Mouse (Mus musculus): ENCODE data around the gene Map3k13.

Map3k13 gene

DNA sequence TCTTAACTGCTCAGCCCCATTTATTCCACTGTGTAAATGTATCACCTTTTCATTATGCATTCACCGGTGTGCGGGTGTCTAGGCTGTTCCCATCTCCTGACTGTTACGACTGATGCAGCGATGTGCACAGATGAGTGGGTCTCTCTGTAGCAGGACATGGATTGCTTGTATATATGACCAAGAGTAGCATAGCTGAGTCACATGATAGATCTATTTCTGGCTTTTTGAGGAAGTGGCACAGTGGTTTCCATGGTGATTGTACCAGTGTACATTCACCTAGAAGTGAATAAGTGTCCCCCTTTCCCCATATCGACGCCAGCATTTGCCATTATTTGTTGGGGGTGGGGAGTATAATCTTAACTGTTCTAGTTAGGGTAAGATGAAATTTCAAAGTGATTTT lies 119.2 kb downstream of the Map3k13 start:
- no peak for DNase-seq (ENCODE audit: low spot score)

DNA sequence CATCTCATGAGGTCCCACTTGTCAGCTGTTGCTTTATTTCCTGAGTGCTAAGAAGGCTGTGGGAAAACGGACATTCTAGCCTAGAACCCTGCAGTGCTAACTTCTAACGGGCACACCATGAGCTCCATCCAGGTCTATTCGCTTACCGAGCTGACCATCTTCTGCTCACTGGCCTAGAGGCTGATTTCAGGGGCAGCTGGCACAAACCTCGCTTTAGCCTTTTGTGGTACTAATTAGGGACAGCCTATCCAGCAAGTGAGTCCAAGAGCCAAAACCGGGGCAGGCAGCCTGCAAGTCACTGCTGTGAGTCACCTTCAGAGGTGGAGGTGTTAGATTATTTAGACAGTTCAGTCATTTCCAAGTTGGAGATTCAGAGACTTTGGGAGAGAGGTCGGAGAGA lies 122.5 kb downstream of the Map3k13 start:
- DNase-seq (ENCODE audit: low spot score): no peak

DNA sequence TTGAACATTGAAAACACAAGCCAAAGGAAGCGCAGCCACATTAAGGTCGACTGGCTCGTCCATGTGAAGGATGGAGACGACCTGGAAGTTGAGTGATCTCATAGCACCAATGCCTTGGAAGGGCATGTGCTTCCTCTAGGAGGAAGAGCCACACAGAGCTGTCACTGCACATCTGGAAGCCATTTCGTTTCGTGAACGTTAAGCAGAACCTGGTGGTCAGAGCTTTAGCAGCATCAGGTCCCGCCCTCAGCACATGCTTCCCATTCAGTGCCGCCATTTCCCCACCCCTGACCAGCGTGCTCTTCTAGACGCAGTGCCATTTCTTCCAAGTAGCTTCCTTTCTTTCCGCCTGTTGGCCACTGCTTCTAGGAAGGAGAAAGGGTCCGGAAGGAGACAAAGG lies 134.3 kb downstream of the Map3k13 start:
- DNase-seq (ENCODE audit: low spot score): no peak

DNA sequence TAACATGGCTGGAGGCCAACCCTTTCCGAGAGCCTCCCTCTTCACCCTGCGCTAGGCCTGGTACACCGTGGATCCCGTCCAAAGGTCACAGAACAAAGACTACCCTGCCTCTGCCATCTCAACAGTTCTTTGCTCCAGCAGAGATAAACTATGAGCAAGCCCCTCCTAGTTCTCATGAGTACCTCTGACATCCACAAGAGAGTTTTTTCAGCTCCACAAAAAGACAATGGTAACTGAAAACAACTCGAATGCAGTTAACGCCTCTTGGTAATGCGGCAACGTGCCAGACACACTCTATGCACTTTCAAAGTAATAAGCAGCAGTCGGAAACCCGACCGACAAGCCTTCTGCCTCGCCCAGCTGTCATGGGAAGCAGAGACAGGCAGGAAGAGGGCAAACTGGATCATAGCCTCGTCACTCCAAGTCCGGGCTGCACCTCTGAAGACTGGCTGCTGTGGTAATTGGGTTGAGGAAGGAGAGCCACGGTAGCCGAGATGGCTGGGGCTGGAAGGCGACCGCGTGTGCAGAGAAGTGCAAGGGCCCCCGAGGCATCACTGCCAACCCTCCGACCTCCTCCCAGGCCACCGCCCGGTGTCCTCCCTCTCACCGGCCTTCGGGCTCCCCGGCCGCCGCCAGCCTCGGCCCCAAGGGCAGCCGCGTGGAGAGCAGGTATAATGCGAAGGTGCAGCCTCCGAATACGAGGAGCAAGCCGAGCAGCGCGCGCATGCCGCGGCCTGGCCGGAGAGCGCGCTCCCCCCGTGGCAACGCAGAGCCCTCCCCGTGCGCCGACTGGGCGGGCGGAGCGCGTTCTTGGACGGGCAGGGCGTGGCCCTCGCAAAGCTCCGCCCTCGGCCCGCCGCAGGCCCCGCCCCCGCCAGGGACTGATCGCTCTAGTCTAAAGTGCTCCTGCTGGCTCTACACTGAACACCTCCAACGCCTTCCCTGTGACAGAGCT lies 152.9 kb downstream of the Map3k13 start, which contains the start of gene Tmem41a:
Tmem41a (minus strand) TSS at position 792 of the 955 bp plus-strand sequence.
- DNase-seq (ENCODE audit: low spot score): peak; percentile 86

DNA sequence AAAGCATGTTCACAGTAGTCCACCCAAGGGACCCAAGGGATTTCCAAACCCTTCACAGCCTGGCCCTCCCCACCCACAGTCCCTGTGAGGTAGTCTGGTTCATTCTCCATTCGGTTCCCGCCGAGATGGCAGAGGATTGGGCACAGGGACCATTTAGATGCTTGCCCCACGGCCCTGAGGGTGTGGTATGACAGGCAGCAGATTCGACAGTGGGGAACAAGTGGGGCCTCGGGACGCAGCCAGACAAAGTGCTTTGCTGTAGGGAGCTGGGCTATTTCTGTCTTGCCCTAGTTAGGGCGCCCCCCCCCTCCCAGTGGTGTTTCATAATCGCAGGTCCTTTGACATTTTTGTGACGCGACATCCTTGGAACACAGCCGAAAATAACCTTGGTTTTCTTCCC lies 161.4 kb downstream of the Map3k13 start:
- DNase-seq (ENCODE audit: low spot score): no peak

DNA sequence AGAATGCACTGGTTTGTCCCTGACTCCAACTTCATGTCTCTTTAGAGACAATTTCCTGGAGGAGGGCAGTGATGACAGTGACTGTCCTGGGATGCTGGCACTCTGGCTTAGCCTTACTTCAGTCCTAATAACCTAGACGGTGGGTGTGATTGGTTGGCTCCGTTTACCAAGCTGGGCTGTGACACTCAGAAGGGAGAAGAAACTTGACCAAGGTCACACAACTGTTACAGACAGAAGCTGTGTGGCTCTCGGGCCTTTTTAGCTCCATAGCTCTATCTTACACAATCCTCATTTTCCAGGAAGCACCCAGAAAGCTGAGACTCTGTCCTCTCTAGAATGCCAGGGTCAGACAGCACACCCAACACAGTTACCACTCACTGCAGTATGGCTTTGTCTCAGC lies 171.4 kb downstream of the Map3k13 start:
- DNase-seq (ENCODE audit: low spot score): no peak

DNA sequence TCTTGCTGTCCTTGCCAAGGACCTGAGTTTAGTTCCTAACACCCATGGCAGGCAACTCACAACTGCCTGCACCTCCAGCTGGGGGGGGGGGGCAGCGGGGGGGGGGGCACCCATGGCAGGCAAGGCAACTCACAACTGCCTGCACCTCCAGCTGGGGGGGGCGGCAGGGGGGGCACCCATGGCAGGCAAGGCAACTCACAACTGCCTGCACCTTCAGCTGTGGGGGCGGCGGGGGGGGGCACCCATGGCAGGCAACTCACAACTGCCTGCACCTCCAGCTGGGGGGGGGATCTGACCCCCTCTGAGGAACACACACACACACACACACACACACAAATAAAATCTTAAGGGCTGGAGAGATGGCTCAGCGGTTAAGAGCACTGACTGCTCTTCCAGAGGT lies 175.7 kb downstream of the Map3k13 start:
- DNase-seq (ENCODE audit: low spot score): no peak

DNA sequence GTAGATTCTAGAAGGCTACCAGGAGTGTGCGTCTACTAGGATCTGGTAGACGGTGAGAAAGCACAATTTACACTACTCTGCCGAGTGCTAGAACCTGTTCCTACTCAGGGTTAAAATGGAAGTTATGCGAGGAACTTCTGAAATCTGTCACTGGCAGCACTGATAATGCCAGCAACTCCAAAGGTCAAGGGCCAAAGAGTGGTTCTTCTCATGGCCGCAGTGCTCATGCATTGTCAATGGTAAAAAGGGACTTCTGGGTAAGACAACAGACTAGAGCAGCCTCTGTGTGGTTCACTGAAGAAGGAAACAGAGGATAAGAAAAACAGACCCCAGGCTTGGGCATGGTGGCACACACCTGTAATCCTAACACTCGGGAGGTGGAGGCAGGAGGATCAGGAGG lies 176.4 kb downstream of the Map3k13 start:
- DNase-seq (ENCODE audit: low spot score): no peak

DNA sequence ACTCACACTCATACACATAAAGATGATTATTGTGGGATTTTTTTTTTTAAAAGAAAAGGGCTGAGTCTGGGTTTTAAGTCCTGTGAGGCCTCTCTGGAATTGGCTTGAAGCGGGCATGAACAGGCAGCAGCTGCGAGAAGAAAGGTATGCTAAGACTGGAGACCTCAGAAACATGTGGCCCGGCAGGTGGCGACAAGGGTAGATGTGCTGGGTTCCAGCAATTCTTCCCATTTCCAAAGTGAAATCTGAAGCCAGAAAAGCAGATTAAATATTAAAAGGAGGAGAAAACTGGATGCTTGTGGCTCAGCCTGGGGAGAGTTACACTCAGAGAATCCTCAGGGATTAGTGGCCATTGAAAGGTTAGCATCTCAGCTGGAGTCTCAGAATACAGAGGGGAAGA lies 177.3 kb downstream of the Map3k13 start:
- no peak for DNase-seq (ENCODE audit: low spot score)

DNA sequence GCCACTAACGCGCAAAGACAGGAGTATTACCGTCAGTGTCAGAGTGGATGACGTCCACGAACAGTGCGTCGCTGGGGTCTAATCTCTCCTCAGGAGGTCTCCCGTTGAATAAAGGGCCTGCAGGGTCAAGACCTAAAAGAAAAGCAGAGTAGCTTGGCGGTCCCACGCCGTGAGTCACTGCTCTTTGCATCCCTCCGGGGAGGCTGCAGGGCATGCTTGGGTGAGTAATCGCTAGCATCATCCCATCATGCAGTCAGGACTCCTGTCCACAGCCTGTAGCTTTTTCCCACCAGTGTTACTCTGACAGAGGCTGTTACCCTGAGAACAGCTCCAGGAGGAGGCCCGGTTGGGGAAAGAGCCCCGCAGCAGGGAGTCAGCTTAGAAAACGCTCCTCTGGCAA lies 182.1 kb downstream of the Map3k13 start:
- DNase-seq (ENCODE audit: low spot score): no peak

DNA sequence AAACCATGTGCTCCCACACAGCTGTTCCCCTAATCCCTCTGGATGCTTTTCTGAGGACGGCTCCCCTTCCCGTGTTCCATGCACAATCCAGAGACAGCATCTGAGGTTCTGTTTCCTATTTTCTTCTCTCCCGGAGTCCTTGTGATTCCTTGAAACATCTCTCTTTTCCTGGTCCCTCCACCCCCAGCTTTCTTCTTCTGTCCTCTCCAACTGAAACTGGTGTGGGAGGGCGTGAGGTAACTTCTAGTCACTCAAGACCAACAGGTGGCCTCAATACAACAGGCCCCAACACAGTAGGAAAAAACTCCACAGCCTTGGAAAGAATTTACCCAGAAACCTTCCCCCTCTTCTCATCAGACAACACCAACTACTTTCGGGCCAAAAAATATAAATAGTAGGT lies 183.2 kb downstream of the Map3k13 start:
- DNase-seq (ENCODE audit: low spot score): no peak

All from left cerebral cortex, adult 11 months (tissue).